Mouse (Mus musculus) testis, postnatal 14 days (tissue): ENCODE measurements around the gene Il10ra.
A peak's percentile ranks its signal among the peaks of the same experiment; 100 is the strongest.

Source experiments
- DNase-seq: peaks from one replicate; pipeline ENCODE4 v3.0.0; 2021; ENCODE audit warnings: low spot score

Gene Il10ra

DNA sequence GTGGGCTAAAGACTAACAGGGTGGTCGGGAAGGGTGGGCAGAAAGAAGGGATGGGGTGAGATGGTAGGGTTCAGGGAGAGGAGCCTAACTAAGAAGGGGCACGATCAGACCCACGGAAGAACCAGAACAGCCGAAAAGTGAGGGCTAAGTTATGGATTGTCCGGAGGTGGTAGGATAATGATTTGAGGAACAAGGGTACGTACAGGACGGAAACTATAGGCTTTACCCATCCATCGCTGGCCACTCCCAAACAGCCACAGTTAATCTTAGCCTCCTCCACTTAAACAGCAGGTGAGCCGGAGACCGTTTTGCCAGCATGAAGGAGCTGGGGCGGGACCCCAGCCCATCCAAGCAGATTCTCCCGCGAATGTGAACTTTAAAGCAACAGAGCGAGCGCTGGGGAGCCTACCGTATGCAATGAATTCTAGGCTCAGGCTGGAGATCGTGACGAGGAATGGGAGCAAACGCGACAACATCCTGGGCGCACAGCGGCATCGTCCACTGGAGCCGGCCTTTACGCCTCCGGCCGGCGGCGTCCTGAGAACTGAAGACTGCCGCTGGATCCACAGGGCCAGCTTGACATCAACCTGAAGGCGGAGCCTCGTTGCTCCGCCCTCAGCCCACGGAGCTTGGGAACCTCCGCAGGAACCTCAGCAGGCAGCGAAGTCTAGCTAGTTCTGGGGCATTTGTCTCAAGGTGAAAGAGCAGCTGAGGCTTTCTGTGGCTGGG is at the start of gene Il10ra:
Il10ra (minus strand) TSS at position 553 of the 729 bp plus-strand sequence.
- peak; percentile 59 for DNase-seq

GRCm38 (mm10) chr9:45317635-45318034 is 48.7 kb upstream of the Il10ra start:
- no peak for DNase-seq

DNA sequence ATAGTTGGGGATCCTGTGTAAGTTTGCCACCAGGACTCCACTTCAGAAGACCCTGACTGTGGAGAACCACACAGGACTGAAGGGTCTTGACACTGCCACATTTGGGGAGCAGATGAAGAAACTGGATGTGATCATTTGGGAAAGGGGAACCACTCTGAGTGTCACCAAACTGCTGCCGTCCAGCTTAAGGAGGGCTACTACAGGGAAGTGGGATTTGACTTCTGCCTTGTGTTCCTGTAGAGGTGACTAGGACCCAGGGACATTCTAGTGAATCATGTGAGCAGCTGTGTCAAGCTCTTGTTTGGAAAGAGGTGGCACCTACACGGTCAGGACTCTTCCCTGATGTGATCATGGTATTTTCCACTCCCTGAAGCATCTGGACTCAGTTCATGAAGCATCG is 45.0 kb upstream of the Il10ra start:
- no peak for DNase-seq

DNA sequence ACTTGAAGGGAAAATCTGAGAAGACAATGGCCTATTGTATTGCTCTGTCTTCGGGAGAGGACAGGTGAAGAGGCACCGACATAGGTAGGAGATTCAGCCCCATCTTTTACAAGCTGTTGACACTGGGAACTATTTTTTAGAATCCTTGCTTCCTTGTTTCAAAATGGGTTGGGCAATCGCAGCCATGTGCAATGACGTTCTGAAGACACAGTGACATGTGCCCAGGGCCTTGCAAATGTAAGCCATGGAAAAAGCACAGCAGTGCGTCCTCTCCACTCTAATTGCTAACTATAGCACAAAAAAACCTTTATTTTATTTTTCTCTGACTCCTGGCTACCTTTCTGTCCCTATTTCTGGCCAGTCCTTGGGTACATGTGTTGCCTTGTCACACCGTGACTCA is 42.9 kb upstream of the Il10ra start:
- no peak for DNase-seq

- DNase-seq: no peak
Observed at GRCm38 (mm10) chr9:45308521-45308920, 39.6 kb upstream of the Il10ra start.

GRCm38 (mm10) chr9:45306746-45307410 is 37.9 kb upstream of the Il10ra start:
- no peak for DNase-seq

GRCm38 (mm10) chr9:45301771-45302170 is 32.8 kb upstream of the Il10ra start:
- no peak for DNase-seq

- DNase-seq: peak; percentile 88
Observed at GRCm38 (mm10) chr9:45300422-45301104, 31.6 kb upstream of the Il10ra start.

GRCm38 (mm10) chr9:45299231-45300006 is 30.5 kb upstream of the Il10ra start:
- peak; percentile 43 for DNase-seq

- no peak for DNase-seq
Observed at GRCm38 (mm10) chr9:45294210-45295011, 25.5 kb upstream of the Il10ra start.

- DNase-seq: no peak
Observed at GRCm38 (mm10) chr9:45291481-45292168, 22.7 kb upstream of the Il10ra start.

DNA sequence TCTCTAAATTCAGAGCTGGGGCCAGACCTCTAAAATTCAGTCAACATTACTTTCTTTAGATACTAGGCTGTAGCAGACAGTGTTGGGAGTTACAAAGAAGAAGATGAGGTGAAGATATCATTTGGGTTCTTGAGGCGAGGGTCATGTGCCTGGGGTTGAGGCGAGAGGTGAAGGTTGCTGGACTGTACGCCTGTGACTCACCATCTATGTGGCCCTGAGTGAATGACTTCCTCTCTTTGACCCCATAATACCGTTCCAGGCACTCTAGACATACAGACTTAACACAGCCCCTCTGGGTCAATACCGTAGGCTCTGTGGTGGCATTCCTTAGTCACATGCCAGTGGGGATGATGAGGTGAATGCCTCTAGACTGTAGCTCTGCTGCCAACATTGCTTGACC is 13.5 kb upstream of the Il10ra start:
- no peak for DNase-seq

DNA sequence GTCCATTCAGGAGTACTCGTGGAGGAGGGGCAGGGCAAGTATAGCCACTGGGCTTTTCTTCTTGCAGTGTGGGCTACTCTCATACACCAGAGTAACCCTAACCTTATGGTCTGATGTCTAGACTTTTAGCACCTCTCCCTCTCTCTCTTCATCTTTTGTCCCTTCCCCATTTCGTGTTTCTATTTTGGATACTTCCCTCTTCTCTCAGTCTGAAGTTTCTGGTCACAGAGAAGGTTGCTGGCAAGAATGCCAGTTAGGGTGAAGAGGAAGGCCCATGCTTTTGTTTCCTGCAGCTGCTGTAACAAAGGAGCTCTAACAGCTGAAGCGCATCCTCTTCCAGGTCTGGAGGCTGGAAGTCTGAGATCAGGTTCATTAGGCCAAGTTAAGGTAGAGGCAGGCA is 11.9 kb upstream of the Il10ra start:
- no peak for DNase-seq

- DNase-seq: no peak
Observed at GRCm38 (mm10) chr9:45280059-45280458, 11.1 kb upstream of the Il10ra start.

DNA sequence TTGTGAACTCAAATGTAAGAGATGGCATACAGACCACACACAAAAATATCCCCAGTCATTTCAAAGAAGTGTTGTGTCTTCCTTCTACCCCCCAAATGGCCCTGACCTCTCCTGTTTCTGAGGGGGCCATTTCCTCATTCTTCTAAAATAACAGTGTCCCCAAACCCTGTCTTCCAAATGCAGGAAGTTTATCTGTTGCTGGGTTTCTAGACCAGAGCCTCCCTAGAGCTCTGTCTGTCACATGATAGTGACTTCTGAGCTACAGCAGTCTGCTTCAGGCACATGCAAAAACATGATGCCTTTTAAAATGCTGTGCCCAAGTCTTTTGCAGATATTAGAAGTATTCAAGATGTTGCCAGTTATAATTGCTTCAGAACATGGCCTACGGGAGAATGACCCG is 5.7 kb upstream of the Il10ra start:
- no peak for DNase-seq

GRCm38 (mm10) chr9:45274218-45274617 is 5.3 kb upstream of the Il10ra start:
- DNase-seq: no peak

GRCm38 (mm10) chr9:45272213-45272612 is 3.3 kb upstream of the Il10ra start:
- no peak for DNase-seq

- DNase-seq: no peak
Observed at GRCm38 (mm10) chr9:45268079-45268478, 870 bp downstream of the Il10ra start.

DNA sequence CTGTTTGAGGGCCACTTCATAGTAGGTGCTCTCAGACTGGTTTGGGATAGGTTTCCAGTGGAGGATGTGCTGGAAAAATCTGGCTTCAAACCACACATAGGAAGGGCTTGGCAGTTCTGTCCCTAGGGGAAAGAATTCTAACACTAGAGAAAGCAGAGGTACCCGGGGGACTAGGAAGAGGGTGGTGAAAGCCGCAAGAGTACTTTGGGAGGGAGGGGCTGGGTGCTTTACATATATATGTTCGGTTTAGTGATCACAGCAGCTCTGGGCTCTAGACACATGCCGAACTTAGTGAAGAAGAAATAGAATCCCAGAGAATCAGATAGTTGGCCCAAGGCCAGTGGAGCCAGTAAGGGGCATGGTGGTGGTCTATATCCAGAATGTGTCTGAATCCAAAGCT is 1.9 kb downstream of the Il10ra start:
- DNase-seq: no peak

GRCm38 (mm10) chr9:45261872-45262271 is 7.1 kb downstream of the Il10ra start:
- no peak for DNase-seq

DNA sequence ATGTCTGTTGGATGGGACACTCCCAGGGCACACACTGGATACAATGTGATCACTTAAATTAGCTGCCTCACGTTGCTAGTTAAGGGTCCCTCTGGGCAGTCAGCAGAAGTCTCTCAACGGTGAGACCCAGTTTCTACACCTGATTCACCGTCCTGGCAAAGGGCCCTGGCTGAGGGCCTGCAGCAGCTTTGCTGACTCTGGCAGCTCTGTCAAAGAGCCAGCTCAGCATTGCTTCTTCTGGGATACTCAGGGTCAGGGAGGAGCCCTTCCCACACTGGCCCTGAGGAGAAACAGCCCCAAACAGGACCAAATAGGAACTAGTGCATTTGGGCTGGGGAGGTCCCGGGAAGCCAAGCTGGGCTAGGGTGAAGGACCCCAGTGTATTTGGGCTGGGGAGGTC is 7.5 kb downstream of the Il10ra start:
- peak; percentile 74 for DNase-seq
